Mouse (Mus musculus): ENCODE data around the gene Cldn14. TPM values are rescaled to one million over a fixed set of nuclear protein-coding genes. Genes with fewer than 3 reads are reported as not detected.

Gene Cldn14
- total and polyA plus RNA-seq, 3 experiments = not detected

DNA sequence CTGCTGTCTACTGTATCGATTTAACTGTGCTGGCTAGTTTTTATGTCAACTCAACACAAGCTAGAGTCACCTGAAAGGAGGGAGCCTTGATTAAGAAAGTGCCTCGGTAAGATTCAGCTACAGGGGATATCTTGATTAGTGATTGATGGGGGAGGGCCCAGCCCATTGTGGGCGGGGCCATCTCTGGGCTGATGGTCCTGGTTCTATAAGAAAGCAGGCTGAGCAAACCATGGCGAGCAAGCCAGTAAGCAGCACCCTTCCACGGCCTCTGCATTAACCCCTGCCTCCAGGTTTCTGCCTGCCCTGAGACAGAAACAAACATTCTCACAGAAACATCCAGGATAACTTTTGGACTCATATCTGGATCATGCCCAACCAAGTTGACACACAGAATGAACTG is 1.5 kb upstream of the Cldn14 start:
- no peak overlapping the region for H3K4me3 ChIP-seq (ENCODE audit: control insufficient read depth in 1 of 2, insufficient read depth in 1 of 2, low read depth in 2 of 2, low read length in 2 of 2)
- DNase-seq (ENCODE audit: low read depth, low spot score) = no peak
- H3K27ac ChIP-seq (ENCODE audit: control insufficient read depth, low read depth, low read length) = no peak overlapping the region
- peaks cover 0 to 3% of the 10 kb centered on the region in 2 experiments; a peak in 2 of 4 replicates for H3K27me3 ChIP-seq (ENCODE audit: control insufficient read depth in 1 of 2, insufficient read depth in 2 of 2, low read length in 2 of 2)
- no peaks in the 10 kb centered on the region for H3K36me3 ChIP-seq (ENCODE audit: control insufficient read depth in 1 of 2, insufficient read depth in 2 of 2, low read length in 2 of 2)
- H3K4me1 ChIP-seq (ENCODE audit: control insufficient read depth in 1 of 2, insufficient read depth in 2 of 2, low read length in 2 of 2) = peaks cover 0 to 23% of the 10 kb centered on the region in 2 experiments; a peak in 2 of 4 replicates
- no peak overlapping the region for H3K9ac ChIP-seq (ENCODE audit: control insufficient read depth, low read depth, low read length, poor library complexity, severe bottlenecking)
- no peak for TF ChIP-seq NELFE (IDR thresholded peaks at IDR 0.05; ENCODE audit: low read depth, low read length)
- no peak for TF ChIP-seq ZNF384 (IDR thresholded peaks at IDR 0.05; ENCODE audit: low read depth, low read length)
- TF ChIP-seq GABPA (IDR thresholded peaks at IDR 0.05; ENCODE audit: low read depth, low read length) = no peak
- TF ChIP-seq MXI1 (IDR thresholded peaks at IDR 0.05; ENCODE audit: low read depth, low read length) = no peak
- TF ChIP-seq POLR2A (IDR thresholded peaks at IDR 0.05; ENCODE audit: control insufficient read depth in 1 of 2, insufficient read depth in 1 of 2, low read depth in 1 of 2, low read length in 2 of 2, poor library complexity in 1 of 2) = no peak
- TF ChIP-seq E2F4 (IDR thresholded peaks at IDR 0.05; ENCODE audit: borderline replicate concordance, low read depth, low read length) = no peak
- no peak for TF ChIP-seq JUND (IDR thresholded peaks at IDR 0.05; ENCODE audit: low read depth, low read length)
- TF ChIP-seq ELF1 (IDR thresholded peaks at IDR 0.05; ENCODE audit: low read depth, low read length) = no peak
- TF ChIP-seq MAX (IDR thresholded peaks at IDR 0.05; ENCODE audit: low read length) = no peak
- TF ChIP-seq KAT2A (conservative IDR thresholded peaks at IDR 0.05; ENCODE audit: low read depth, low read length) = no peak
- TF ChIP-seq TCF12 (IDR thresholded peaks at IDR 0.05; ENCODE audit: low read depth, low read length) = no peak
- TF ChIP-seq ZMIZ1 (IDR thresholded peaks at IDR 0.05; ENCODE audit: low read depth, low read length) = no peak
- no peak for TF ChIP-seq CTCF (IDR thresholded peaks at IDR 0.05 in 2 of 3, conservative IDR thresholded peaks at IDR 0.05 in 1 of 3; ENCODE audit: control insufficient read depth in 1 of 3, insufficient read depth in 1 of 3, low read depth in 2 of 3, low read length in 3 of 3, poor library complexity in 1 of 3, severe bottlenecking in 1 of 3)
- TF ChIP-seq SMC3 (IDR thresholded peaks at IDR 0.05; ENCODE audit: low read depth, low read length) = no peak
- TF ChIP-seq EP300 (IDR thresholded peaks at IDR 0.05; ENCODE audit: low read depth in 1 of 2, low read length in 2 of 2) = no peak
- no peak for TF ChIP-seq NRF1 (IDR thresholded peaks at IDR 0.05; ENCODE audit: insufficient read depth, low read depth, low read length, poor library complexity, severe bottlenecking)
- no peak for TF ChIP-seq MYC (IDR thresholded peaks at IDR 0.05; ENCODE audit: low read depth, low read length)
- H3K9me3 ChIP-seq (replicated peaks; ENCODE audit: insufficient read depth, low read length) = no peaks in the 10 kb centered on the region
- H3K79me2 ChIP-seq (ENCODE audit: control insufficient read depth, insufficient read depth, low read length, poor library complexity) = no peaks in the 10 kb centered on the region

DNA sequence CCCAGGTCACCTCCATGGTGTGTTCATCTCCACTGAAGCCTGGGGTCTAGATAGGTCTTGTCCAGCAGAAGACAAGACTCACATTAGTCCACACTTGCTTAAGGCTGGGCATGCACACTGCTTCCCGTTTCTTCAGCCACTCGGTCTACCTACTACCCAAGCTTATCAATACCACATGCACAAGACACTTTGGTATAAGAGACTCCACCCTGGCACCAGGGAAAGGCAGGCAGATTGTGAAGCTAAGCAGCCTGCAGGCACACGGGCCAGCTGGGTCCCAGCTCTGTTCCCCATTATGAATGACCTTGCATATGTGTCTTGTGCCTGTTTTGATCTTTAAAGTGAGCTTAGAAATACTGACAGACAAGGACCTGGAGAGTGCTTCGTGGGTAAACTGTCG is 719 bp upstream of the Cldn14 start:
- Histone ChIP-seq H3K9me3 (replicated peaks; ENCODE audit: insufficient read depth, low read length) (no peaks in the 10 kb centered on the region), H3K4me3 (ENCODE audit: control insufficient read depth in 1 of 2, insufficient read depth in 1 of 2, low read depth in 2 of 2, low read length in 2 of 2) (no peak overlapping the region), H3K27me3 (ENCODE audit: control insufficient read depth in 1 of 2, insufficient read depth in 2 of 2, low read length in 2 of 2) (peaks cover 2 to 3% of the 10 kb centered on the region in 2 experiments; a peak in 2 of 4 replicates), H3K4me1 (ENCODE audit: control insufficient read depth in 1 of 2, insufficient read depth in 2 of 2, low read length in 2 of 2) (peaks cover 0 to 23% of the 10 kb centered on the region in 2 experiments; a peak in 2 of 4 replicates), H3K79me2 (ENCODE audit: control insufficient read depth, insufficient read depth, low read length, poor library complexity) (no peaks in the 10 kb centered on the region), H3K27ac (ENCODE audit: control insufficient read depth, low read depth, low read length) (no peak overlapping the region), H3K36me3 (ENCODE audit: control insufficient read depth in 1 of 2, insufficient read depth in 2 of 2, low read length in 2 of 2) (no peaks in the 10 kb centered on the region), H3K9ac (ENCODE audit: control insufficient read depth, low read depth, low read length, poor library complexity, severe bottlenecking) (no peak overlapping the region)
- 0 out of 2 replicates have a peak, but pooled peaks have one; percentile 8 for TF ChIP-seq TAL1 (IDR thresholded peaks at IDR 0.05; ENCODE audit: low read length)
- TF ChIP-seq POLR2AphosphoS2 (IDR thresholded peaks at IDR 0.05; ENCODE audit: low read length) = no peak
- no peak for TF ChIP-seq UBTF (IDR thresholded peaks at IDR 0.05; ENCODE audit: borderline replicate concordance, insufficient read depth, low read depth, low read length)
- no peak for TF ChIP-seq ZKSCAN1 (IDR thresholded peaks at IDR 0.05; ENCODE audit: low read depth, low read length)
- no peak for TF ChIP-seq BHLHE40 (IDR thresholded peaks at IDR 0.05; ENCODE audit: borderline replicate concordance, low read depth, low read length)
- peak; percentile 55 for DNase-seq (ENCODE audit: low read depth, low spot score)

Data from MEL (cell line).